Mouse (Mus musculus): ENCODE data around the gene Nrtn. TPM values are rescaled to one million over a fixed set of nuclear protein-coding genes. Genes with fewer than 3 reads are reported as not detected.

Nrtn gene
- polyA plus RNA-seq, 1 experiment = 19.2 TPM

DNA sequence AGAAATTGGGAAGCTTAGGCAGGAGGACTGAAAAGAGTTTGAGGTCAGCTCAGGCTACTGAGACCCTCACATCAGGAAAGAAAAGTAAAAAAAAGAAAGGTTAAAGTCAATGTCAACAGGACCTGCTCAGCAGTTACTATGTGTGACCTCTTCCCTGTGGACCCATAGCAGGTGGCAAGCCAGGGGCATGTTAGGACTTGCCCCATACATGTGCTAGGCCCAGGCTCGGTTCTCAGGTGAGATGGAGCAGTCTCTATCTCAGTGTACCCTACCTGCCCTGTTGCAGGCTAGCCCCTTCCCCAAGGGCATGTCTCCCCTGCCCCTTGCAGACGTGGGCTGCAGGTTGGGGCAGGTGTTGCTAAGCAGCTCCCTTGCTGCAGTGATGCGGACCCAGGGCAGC is 47.6 kb downstream of the Nrtn start:
- TF ChIP-seq CTCF (conservative IDR thresholded peaks at IDR 0.05; ENCODE audit: insufficient read depth, insufficient read length, low read depth, low read length) (no peak), POLR2A (IDR thresholded peaks at IDR 0.05; ENCODE audit: low read depth, low read length) (no peak)
- no peaks in the 10 kb centered on the region; the same call in 1 of the 2 replicates for H3K36me3 ChIP-seq (ENCODE audit: control insufficient read depth, insufficient read depth, low read length)
- no peaks in the 10 kb centered on the region for H3K27me3 ChIP-seq (replicated peaks; ENCODE audit: control insufficient read depth, insufficient read depth, low read length)
- 86% methylated on average over 3 of the region's 3 CpGs for whole genome bisulfite sequencing
- H3K4me3 ChIP-seq (ENCODE audit: insufficient read depth, low read depth, low read length) = no peak overlapping the region
- no peak overlapping the region for H3K27ac ChIP-seq (ENCODE audit: insufficient read depth, low read depth, low read length)
- H3K4me1 ChIP-seq (ENCODE audit: control insufficient read depth, insufficient read depth, low read length) = no peaks in the 10 kb centered on the region
- no peak for DNase-seq

DNA sequence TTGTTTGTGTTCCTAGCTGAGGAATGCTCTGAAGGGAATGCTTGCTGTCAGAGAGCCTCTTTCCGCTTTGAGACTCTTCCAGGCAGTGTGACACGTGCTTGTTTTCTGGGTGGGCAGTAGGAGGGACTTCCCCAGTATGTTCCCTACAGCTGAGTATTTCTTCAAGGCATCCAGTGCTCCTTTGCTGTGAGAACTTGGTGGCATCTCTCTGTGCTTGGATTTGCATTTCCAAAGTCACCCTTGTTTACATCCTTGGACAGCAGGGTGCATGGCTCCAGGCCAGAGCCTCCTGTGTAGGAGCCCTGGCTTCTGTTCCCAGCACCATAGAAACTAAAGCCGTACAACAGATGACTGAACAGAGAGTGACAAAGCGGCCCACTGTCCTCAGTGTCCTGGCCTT is 48.6 kb downstream of the Nrtn start:
- TF ChIP-seq CTCF (conservative IDR thresholded peaks at IDR 0.05; ENCODE audit: insufficient read depth, insufficient read length, low read depth, low read length) = no peak
- no peak for TF ChIP-seq POLR2A (IDR thresholded peaks at IDR 0.05; ENCODE audit: low read depth, low read length)
- Histone ChIP-seq H3K27me3 (replicated peaks; ENCODE audit: control insufficient read depth, insufficient read depth, low read length) (no peaks in the 10 kb centered on the region), H3K4me1 (ENCODE audit: control insufficient read depth, insufficient read depth, low read length) (no peaks in the 10 kb centered on the region), H3K27ac (ENCODE audit: insufficient read depth, low read depth, low read length) (no peak overlapping the region), H3K4me3 (ENCODE audit: insufficient read depth, low read depth, low read length) (no peak overlapping the region), H3K36me3 (ENCODE audit: control insufficient read depth, insufficient read depth, low read length) (peaks cover 3% of the 10 kb centered on the region; the same call in 1 of the 2 replicates)
- 78% methylated on average over 4 of the region's 4 CpGs for WGBS
- no peak for DNase-seq

DNA sequence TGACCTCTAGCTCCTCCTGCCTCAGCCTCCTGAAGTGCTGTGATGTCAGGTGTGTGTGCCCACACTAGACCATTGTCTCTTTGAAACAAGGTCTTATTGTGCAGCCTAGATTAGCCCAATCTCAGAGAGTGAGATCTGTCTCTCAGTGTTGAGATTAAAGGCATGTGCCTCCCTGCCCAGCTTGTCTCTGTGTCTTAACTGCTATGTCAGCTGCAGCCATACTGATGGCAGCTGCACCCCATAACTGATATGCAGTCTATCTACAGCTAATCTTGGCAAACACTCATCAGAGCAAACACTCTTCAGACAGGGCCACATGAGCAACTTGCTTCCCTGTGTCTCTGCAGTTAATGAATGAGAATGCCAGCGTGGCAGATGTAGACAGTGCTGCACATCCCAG is 50.8 kb downstream of the Nrtn start:
- no peak overlapping the region for H3K4me3 ChIP-seq (ENCODE audit: insufficient read depth, low read depth, low read length)
- WGBS = 86% methylated on average over 1 of the region's 1 CpGs
- H3K27me3 ChIP-seq (replicated peaks; ENCODE audit: control insufficient read depth, insufficient read depth, low read length) = no peaks in the 10 kb centered on the region
- H3K36me3 ChIP-seq (ENCODE audit: control insufficient read depth, insufficient read depth, low read length) = peaks cover 3% of the 10 kb centered on the region; the same call in 1 of the 2 replicates
- H3K27ac ChIP-seq (ENCODE audit: insufficient read depth, low read depth, low read length) = no peak overlapping the region
- no peak for TF ChIP-seq POLR2A (IDR thresholded peaks at IDR 0.05; ENCODE audit: low read depth, low read length)
- TF ChIP-seq CTCF (conservative IDR thresholded peaks at IDR 0.05; ENCODE audit: insufficient read depth, insufficient read length, low read depth, low read length) = no peak
- no peaks in the 10 kb centered on the region for H3K4me1 ChIP-seq (ENCODE audit: control insufficient read depth, insufficient read depth, low read length)
- DNase-seq = no peak

DNA sequence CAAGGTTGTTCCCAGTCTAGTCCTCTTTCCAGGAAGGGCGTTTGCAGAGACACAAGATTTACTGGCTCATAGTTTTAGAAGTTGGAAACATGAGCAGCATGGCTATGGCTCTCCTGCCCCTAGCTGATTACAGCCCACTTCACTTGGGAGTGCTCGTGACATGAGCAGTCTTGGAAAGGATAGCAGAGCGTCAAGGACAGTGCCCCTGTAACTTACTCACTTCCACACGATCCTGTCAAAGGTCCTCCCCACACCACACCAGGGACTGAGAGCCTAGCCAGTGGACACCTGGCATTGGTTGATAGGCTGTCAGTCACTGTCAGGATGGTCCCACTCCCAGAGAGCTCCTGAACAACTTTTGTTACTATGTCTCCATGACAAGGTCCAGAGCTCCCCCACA is 54.3 kb downstream of the Nrtn start:
- WGBS = 58% methylated on average over 4 of the region's 4 CpGs

More for the DNA sequence above, 54.3 kb downstream of the Nrtn start:
- Histone ChIP-seq H3K27me3 (replicated peaks; ENCODE audit: control insufficient read depth, insufficient read depth, low read length) (no peaks in the 10 kb centered on the region), H3K36me3 (ENCODE audit: control insufficient read depth, insufficient read depth, low read length) (peaks cover 3% of the 10 kb centered on the region; the same call in 1 of the 2 replicates), H3K27ac (ENCODE audit: insufficient read depth, low read depth, low read length) (no peak overlapping the region), H3K4me3 (ENCODE audit: insufficient read depth, low read depth, low read length) (no peak overlapping the region), H3K4me1 (ENCODE audit: control insufficient read depth, insufficient read depth, low read length) (no peaks in the 10 kb centered on the region)
- DNase-seq = no peak
- no peak for TF ChIP-seq POLR2A (IDR thresholded peaks at IDR 0.05; ENCODE audit: low read depth, low read length)
- no peak for TF ChIP-seq CTCF (conservative IDR thresholded peaks at IDR 0.05; ENCODE audit: insufficient read depth, insufficient read length, low read depth, low read length)

Other genes starting within 250 kb of the Nrtn start
- gene Znrf4, start 245.1 kb downstream of the Nrtn start, polyA plus RNA-seq (2012; rRNA removed) = 0.17 and 0.52 TPM in 2 replicates
- gene Gm20219, start 203.1 kb downstream of the Nrtn start, polyA plus RNA-seq (2012; rRNA removed) = 1.7 and 2.1 TPM in 2 replicates
- 68.4 and 77.1 TPM in 2 replicates for gene Safb2, start 172.9 kb downstream of the Nrtn start, polyA plus RNA-seq (2012; rRNA removed)
- gene Safb, start 172.7 kb downstream of the Nrtn start, polyA plus RNA-seq (2012; rRNA removed) = 67.6 and 87.0 TPM in 2 replicates
- 440 and 549 TPM in 2 replicates for gene 2410015M20Rik, start 147.8 kb downstream of the Nrtn start, polyA plus RNA-seq (2012; rRNA removed)
- 1,850 and 1,975 TPM in 2 replicates for gene Rpl36, start 144.1 kb downstream of the Nrtn start, polyA plus RNA-seq (2012; rRNA removed)
- 123 and 128 TPM in 2 replicates for gene Lonp1, start 130.6 kb downstream of the Nrtn start, polyA plus RNA-seq (2012; rRNA removed)
- 0.97 and 1.5 TPM in 2 replicates for gene Catsperd, start 129.4 kb downstream of the Nrtn start, polyA plus RNA-seq (2012; rRNA removed)
- 48.7 and 58.8 TPM in 2 replicates for gene Ranbp3, start 84.2 kb downstream of the Nrtn start, polyA plus RNA-seq (2012; rRNA removed)
- 897 and 907 TPM in 2 replicates for gene Ndufa11, start 39.8 kb downstream of the Nrtn start, polyA plus RNA-seq (2012; rRNA removed)
- 32.8 and 33.0 TPM in 2 replicates for gene Vmac, start 39.5 kb downstream of the Nrtn start, polyA plus RNA-seq (2012; rRNA removed)
- gene Dus3l, start 7.2 kb upstream of the Nrtn start, polyA plus RNA-seq (2012; rRNA removed) = 43.6 and 55.2 TPM in 2 replicates
- gene Prr22, start 12.7 kb upstream of the Nrtn start, polyA plus RNA-seq (2012; rRNA removed) = 1.9 and 2.3 TPM in 2 replicates
- gene Rfx2, start 73.5 kb upstream of the Nrtn start, polyA plus RNA-seq (2012; rRNA removed) = 4.8 and 6.2 TPM in 2 replicates
- 0.05 TPM in 2 replicates for gene Acsbg2, start 116.9 kb upstream of the Nrtn start, polyA plus RNA-seq (2012; rRNA removed)
- gene 1700061G19Rik, start 117.9 kb upstream of the Nrtn start, polyA plus RNA-seq (2012; rRNA removed) = 0.03 and 0.07 TPM in 2 replicates
- 30.1 and 37.9 TPM in 2 replicates for gene Mllt1, start 177.9 kb upstream of the Nrtn start, polyA plus RNA-seq (2012; rRNA removed)
- not detected in 2 replicates for gene Acer1, start 224.6 kb upstream of the Nrtn start, polyA plus RNA-seq (2012; rRNA removed)
- gene Clpp, start 232.8 kb upstream of the Nrtn start, polyA plus RNA-seq (2012; rRNA removed) = 245 and 276 TPM in 2 replicates
- 54.4 and 59.2 TPM in 2 replicates for gene Alkbh7, start 239.8 kb upstream of the Nrtn start, polyA plus RNA-seq (2012; rRNA removed)
- not detected in 2 replicates for gene Pspn, start 242.5 kb upstream of the Nrtn start, polyA plus RNA-seq (2012; rRNA removed)

All from kidney, adult 2 months (tissue).